Mouse (Mus musculus): ENCODE results near the gene Gcnt4.
"Not testable (repeated sequence)": the region's sequence is repeated elsewhere in the genome, so short reads cannot be mapped to it uniquely, and the experiment has no call there.

DNA sequence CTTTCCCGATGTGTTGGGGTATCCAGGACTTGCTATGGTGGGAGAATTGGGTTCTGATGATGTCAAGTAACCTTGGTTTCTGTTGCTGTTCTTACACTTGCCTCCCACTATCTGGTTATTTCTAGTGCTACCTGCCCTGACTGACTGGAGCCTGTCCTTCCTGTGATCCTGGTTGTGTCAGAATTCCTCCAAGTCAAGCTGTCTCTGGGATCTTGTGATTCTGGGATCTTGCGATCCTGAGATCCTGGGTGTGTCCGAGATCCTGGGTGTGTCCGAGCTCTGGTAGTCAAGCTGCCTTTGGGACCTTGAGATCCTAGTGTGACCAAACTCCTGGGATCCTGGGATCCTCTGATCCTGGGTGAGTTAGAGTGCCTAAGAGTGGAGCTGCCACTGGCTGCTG, 1.4 kb upstream of the Gcnt4 start:
- not testable (repeated sequence) for TF ChIP-seq CTCF (IDR thresholded peaks at IDR 0.05); EP300 (IDR thresholded peaks at IDR 0.05; ENCODE audit: insufficient read depth, low read depth, low read length); POLR2A (IDR thresholded peaks at IDR 0.05; ENCODE audit: insufficient read depth, low read depth, low read length)
